Comparison of ENCODE assay signal across 8 mouse cellular contexts in the genomic region with DNA sequence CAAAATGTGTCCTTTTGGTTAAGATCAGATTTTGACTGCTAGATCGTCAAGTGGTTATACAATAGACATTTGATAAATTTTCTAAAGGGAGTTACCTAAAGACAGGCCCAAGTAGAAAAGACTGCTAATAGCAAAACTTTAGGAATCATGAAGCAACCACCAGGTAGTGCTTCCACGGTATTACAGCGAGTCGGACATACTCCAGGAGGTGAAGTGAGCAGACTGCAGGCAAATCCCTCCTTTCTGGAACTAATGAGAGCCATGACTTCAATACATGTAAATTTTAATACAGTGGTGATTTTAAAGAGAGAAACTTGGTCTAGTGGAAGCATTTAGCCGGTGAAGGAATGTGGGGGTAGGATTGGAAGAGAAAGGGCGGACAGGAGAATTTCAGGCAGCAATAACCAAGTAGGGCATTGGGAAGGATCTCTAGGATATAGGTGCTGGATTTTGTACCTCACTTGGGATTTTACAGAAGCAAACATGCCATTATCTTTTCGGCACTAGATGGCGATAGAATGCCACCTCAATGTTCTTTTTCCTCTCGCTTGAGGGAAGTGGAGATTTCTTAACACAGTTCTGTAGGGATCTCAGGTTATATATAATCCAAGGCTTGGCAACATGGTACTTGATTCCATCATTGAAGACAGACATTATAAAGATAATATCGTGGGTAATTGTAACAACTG. TPM values are rescaled to one million over a fixed set of nuclear protein-coding genes. Genes with fewer than 3 reads are reported as not detected.
DNase-seq lines count a peak whose midpoint lies in the region; ATAC-seq and TF ChIP-seq lines count a peak whose summit lies in the region.

No protein-coding gene starts in this region.

- no peaks in the 10 kb centered on the region for H3K27me3 ChIP-seq in MEL (ENCODE audit: control insufficient read depth in 1 of 2, insufficient read depth in 2 of 2, low read length in 2 of 2)
- H3K27me3 ChIP-seq in erythroblast, embryonic 14.5 days (ENCODE audit: control insufficient read depth): no peaks in the 10 kb centered on the region
- H3K27me3 ChIP-seq in neural tube, embryonic 14.5 days (ENCODE audit: control insufficient read depth, insufficient read depth, low read length): no peaks in the 10 kb centered on the region

- peak overlapping the region; percentile 50 for H3K27ac ChIP-seq in MEL (ENCODE audit: control insufficient read depth, low read depth, low read length)
- peak overlapping the region; percentile 88 for H3K27ac ChIP-seq in layer of hippocampus, adult 2 months
- H3K27ac ChIP-seq in neural tube, embryonic 14.5 days (ENCODE audit: low read depth, low read length): 0 out of 2 replicates have a peak overlapping the region, but pooled peaks have one; percentile 12

- peaks cover 11% of the 10 kb centered on the region for H3K79me2 ChIP-seq in MEL (ENCODE audit: control insufficient read depth, insufficient read depth, low read length, poor library complexity)

- H3K9me3 ChIP-seq in MEL (replicated peaks; ENCODE audit: insufficient read depth, low read length): no peaks in the 10 kb centered on the region
- no peaks in the 10 kb centered on the region for H3K9me3 ChIP-seq in erythroblast, embryonic 14.5 days (ENCODE audit: control insufficient read depth, low read length)
- H3K9me3 ChIP-seq in neural tube, embryonic 14.5 days (ENCODE audit: control insufficient read depth, low read length): no peaks in the 10 kb centered on the region

- peaks cover 0 to 4% of the 10 kb centered on the region in 2 experiments; a peak in 2 of 4 replicates for H3K36me3 ChIP-seq in MEL (ENCODE audit: control insufficient read depth in 1 of 2, insufficient read depth in 2 of 2, low read length in 2 of 2)
- H3K36me3 ChIP-seq in erythroblast, embryonic 14.5 days (ENCODE audit: control insufficient read depth): peaks cover 10% of the 10 kb centered on the region
- H3K36me3 ChIP-seq in neural tube, embryonic 14.5 days (ENCODE audit: control insufficient read depth, insufficient read depth, low read length): no peaks in the 10 kb centered on the region

- 1% methylated on average over 10 of the region's 10 CpGs for WGBS in neural tube, embryonic 14.5 days

- TF ChIP-seq EP300 in MEL (IDR thresholded peaks at IDR 0.05; ENCODE audit: low read depth in 1 of 2, low read length in 2 of 2): no peak

- peak; percentile 63 to 69 for ATAC-seq in hematopoietic stem cell, adult 5-6 weeks (replicated peaks in 1 of 2; ENCODE audit: insufficient read depth in 1 of 2, low FRiP score in 2 of 2, low TSS enrichment in 1 of 2, low read depth in 1 of 2, poor library complexity in 2 of 2, severe bottlenecking in 2 of 2)
- ATAC-seq in neural tube, embryonic 14.5 days (ENCODE audit: low read depth): peak; percentile 73

- H3K4me1 ChIP-seq in MEL (ENCODE audit: control insufficient read depth in 1 of 2, insufficient read depth in 2 of 2, low read length in 2 of 2): peaks cover 0 to 10% of the 10 kb centered on the region in 2 experiments; a peak in 3 of 4 replicates
- peaks cover 38% of the 10 kb centered on the region for H3K4me1 ChIP-seq in erythroblast, embryonic 14.5 days (ENCODE audit: control insufficient read depth)
- peaks cover 10% of the 10 kb centered on the region; the same call in 1 of the 2 replicates for H3K4me1 ChIP-seq in neural tube, embryonic 14.5 days (ENCODE audit: control insufficient read depth, insufficient read depth, low read length)

- peak; percentile 32 to 94 (median 88) for TF ChIP-seq CTCF in MEL (IDR thresholded peaks at IDR 0.05 in 2 of 3, conservative IDR thresholded peaks at IDR 0.05 in 1 of 3; ENCODE audit: control insufficient read depth in 1 of 3, insufficient read depth in 1 of 3, low read depth in 2 of 3, low read length in 3 of 3, poor library complexity in 1 of 3, severe bottlenecking in 1 of 3)
- TF ChIP-seq CTCF in layer of hippocampus, adult 2 months (conservative IDR thresholded peaks at IDR 0.05): peak; percentile 95

- peak; percentile 88 for DNase-seq in MEL (ENCODE audit: low read depth, low spot score)
- DNase-seq in brain, embryonic 18.5 days (ENCODE audit: low read depth, low spot score): peak; percentile 62
- peak; percentile 73 to 81 for DNase-seq in layer of hippocampus, adult 2 months (ENCODE audit: low spot score in 2 of 2)
- peak; percentile 31 to 73 for DNase-seq in lung, adult 18-20 months
- peak; percentile 66 for DNase-seq in thymus, postnatal 14 days

- TF ChIP-seq POLR2A in MEL (IDR thresholded peaks at IDR 0.05; ENCODE audit: control insufficient read depth in 1 of 2, insufficient read depth in 1 of 2, low read depth in 1 of 2, low read length in 2 of 2, poor library complexity in 1 of 2): no peak

- H3K9ac ChIP-seq in MEL (ENCODE audit: control insufficient read depth, low read depth, low read length, poor library complexity, severe bottlenecking): peak overlapping the region; percentile 57
- no peak overlapping the region for H3K9ac ChIP-seq in neural tube, embryonic 14.5 days (replicated peaks; ENCODE audit: low read depth, low read length)

- peak overlapping the region; percentile 71 to 82 for H3K4me3 ChIP-seq in MEL (ENCODE audit: control insufficient read depth in 1 of 2, insufficient read depth in 1 of 2, low read depth in 2 of 2, low read length in 2 of 2)
- H3K4me3 ChIP-seq in erythroblast, embryonic 14.5 days (replicated peaks): peak overlapping the region; percentile 82
- peak overlapping the region; percentile 72 for H3K4me3 ChIP-seq in layer of hippocampus, adult 2 months
- H3K4me3 ChIP-seq in neural tube, embryonic 14.5 days (ENCODE audit: low read depth, low read length): peak overlapping the region; percentile 85

- H3K4me2 ChIP-seq in neural tube, embryonic 14.5 days (ENCODE audit: low read depth, low read length): peak overlapping the region; percentile 85

- TF ChIP-seq RAD21 in MEL (IDR thresholded peaks at IDR 0.05; ENCODE audit: low read depth, low read length): peak; percentile 97

TF ChIP-seq in MEL, 35 proteins besides CTCF, POLR2A, EP300 and RAD21 (continues in another document):
- TF ChIP-seq KAT2A (conservative IDR thresholded peaks at IDR 0.05; ENCODE audit: low read depth, low read length) (no peak), USF2 (IDR thresholded peaks at IDR 0.05; ENCODE audit: borderline replicate concordance in 1 of 2, insufficient read depth in 1 of 2, low read depth in 1 of 2, low read length in 2 of 2) (no peak), BHLHE40 (IDR thresholded peaks at IDR 0.05; ENCODE audit: borderline replicate concordance, low read depth, low read length) (0 out of 2 replicates have a peak, but pooled peaks have one; percentile 17), MAX (IDR thresholded peaks at IDR 0.05; ENCODE audit: low read length) (no peak), POLR2AphosphoS2 (IDR thresholded peaks at IDR 0.05; ENCODE audit: low read length) (no peak), ZMIZ1 (IDR thresholded peaks at IDR 0.05; ENCODE audit: low read depth, low read length) (no peak), ZKSCAN1 (IDR thresholded peaks at IDR 0.05; ENCODE audit: low read depth, low read length) (no peak), MXI1 (IDR thresholded peaks at IDR 0.05; ENCODE audit: low read depth, low read length) (peak; percentile 36; the same call in 1 of the 2 replicates), CHD1 (IDR thresholded peaks at IDR 0.05; ENCODE audit: low read depth, low read length) (0 out of 2 replicates have a peak, but pooled peaks have one; percentile 21), SMC3 (IDR thresholded peaks at IDR 0.05; ENCODE audit: low read depth, low read length) (peak; percentile 92), ZC3H11A (IDR thresholded peaks at IDR 0.05; ENCODE audit: low read depth, low read length) (peak; percentile 95), NRF1 (IDR thresholded peaks at IDR 0.05; ENCODE audit: insufficient read depth, low read depth, low read length, poor library complexity, severe bottlenecking) (no peak), ELF1 (IDR thresholded peaks at IDR 0.05; ENCODE audit: low read depth, low read length) (no peak), CHD2 (IDR thresholded peaks at IDR 0.05; ENCODE audit: low read length) (no peak), MAZ (IDR thresholded peaks at IDR 0.05; ENCODE audit: low read depth, low read length) (no peak), USF1 (IDR thresholded peaks at IDR 0.05; ENCODE audit: low read depth, low read length) (no peak), UBTF (IDR thresholded peaks at IDR 0.05; ENCODE audit: borderline replicate concordance, insufficient read depth, low read depth, low read length) (no peak), GABPA (IDR thresholded peaks at IDR 0.05; ENCODE audit: low read depth, low read length) (no peak), ZNF384 (IDR thresholded peaks at IDR 0.05; ENCODE audit: low read depth, low read length) (no peak), MYC (IDR thresholded peaks at IDR 0.05; ENCODE audit: low read depth, low read length) (peak; percentile 75; the same call in 1 of the 2 replicates)

RNA-seq across cellular contexts. Expression of a gene that starts 0.6 kb away (rescaled TPM):
- 21.3 and 26.4 TPM in 2 replicates for total RNA-seq in MEL (2012; rRNA removed)
- 10 to 100 TPM in 1 of 2 experiments, not detected in 1; 29.4 TPM for polyA plus RNA-seq in MEL (2012; ENCODE audit: insufficient read depth in 1 of 2, insufficient read length in 2 of 2, low read depth in 1 of 2, low replicate concordance in 2 of 2, missing spikeins in 1 of 2)
- 3.2 and 3.3 TPM in 2 replicates for polyA plus RNA-seq in erythroblast, embryonic 14.5 days (2012)
- total RNA-seq in hematopoietic stem cell, adult 5-6 weeks (2017): 40.0 and 48.2 TPM in 2 replicates
- 10 to 100 TPM; 56.7 to 57.2 TPM for total RNA-seq in layer of hippocampus, adult 2 months (2021)
- polyA plus RNA-seq in neural tube, embryonic 14.5 days (2014; fragmentation: Nextera tagmentation; extraction: Ambion mirVana): 48.3 and 48.4 TPM in 2 replicates

RNA-seq across cellular contexts. Expression of a gene that starts 38.8 kb away (rescaled TPM):
- total RNA-seq in MEL (2012; rRNA removed): 12.4 and 18.5 TPM in 2 replicates
- polyA plus RNA-seq in MEL (2012; ENCODE audit: insufficient read depth in 1 of 2, insufficient read length in 2 of 2, low read depth in 1 of 2, low replicate concordance in 2 of 2, missing spikeins in 1 of 2): 10 to 100 TPM in 1 of 2 experiments, not detected in 1; 35.8 TPM
- polyA plus RNA-seq in erythroblast, embryonic 14.5 days (2012): 0.04 TPM in 1 of 2 replicates, not detected in the other
- 28.6 and 48.8 TPM in 2 replicates for total RNA-seq in hematopoietic stem cell, adult 5-6 weeks (2017)
- under 1 TPM in 1 of 2 experiments, not detected in 1; 0.38 TPM for total RNA-seq in layer of hippocampus, adult 2 months (2021)
- 0.82 TPM in 1 of 2 replicates, not detected in the other for polyA plus RNA-seq in neural tube, embryonic 14.5 days (2014; fragmentation: Nextera tagmentation; extraction: Ambion mirVana)

RNA-seq across cellular contexts. Expression of a gene that starts 59.3 kb away (rescaled TPM):
- total RNA-seq in MEL (2012; rRNA removed): 10.2 and 12.5 TPM in 2 replicates
- 10 to 100 TPM in 1 of 2 experiments, not detected in 1; 22.6 TPM for polyA plus RNA-seq in MEL (2012; ENCODE audit: insufficient read depth in 1 of 2, insufficient read length in 2 of 2, low read depth in 1 of 2, low replicate concordance in 2 of 2, missing spikeins in 1 of 2)
- 1.8 and 2.1 TPM in 2 replicates for polyA plus RNA-seq in erythroblast, embryonic 14.5 days (2012)
- total RNA-seq in hematopoietic stem cell, adult 5-6 weeks (2017): 12.1 and 20.0 TPM in 2 replicates
- 10 to 100 TPM; 26.4 to 26.8 TPM for total RNA-seq in layer of hippocampus, adult 2 months (2021)
- polyA plus RNA-seq in neural tube, embryonic 14.5 days (2014; fragmentation: Nextera tagmentation; extraction: Ambion mirVana): 13.0 and 15.4 TPM in 2 replicates

Comparison
In these comparisons a context has a peak if more than half of its experiments do, and no peak if none do; other contexts are left out.
1. Peak in every context shown above with its lines: DNase-seq, ATAC-seq, H3K4me3 ChIP-seq and H3K27ac ChIP-seq.
2. H3K27ac ChIP-seq: peak in every context shown above with its lines; median percentile 88 in layer of hippocampus, adult 2 months; 50 in MEL; 12 in neural tube, embryonic 14.5 days.